Mouse (Mus musculus): ENCODE measurements around the gene Zfy2. TPM values are rescaled to one million over a fixed set of nuclear protein-coding genes. Genes with fewer than 3 reads are reported as not detected.

Zfy2 gene
- not detected for polyA plus RNA-seq (2014; fragmentation: Illumina TruSeq; extraction: RNeasy Lipid Tissue Mini Kit (QIAGEN cat#74804); ENCODE audit: low read depth, low replicate concordance)

GRCm38 (mm10) chrY:2170309-2170708, at the start of gene Zfy2:
Gene Zfy2 (minus strand): TSS chrY:2170409.

